Mouse (Mus musculus) thymus, postnatal 36 days (tissue): Measurements from ENCODE around the gene Gm973.
"Not testable (repeated sequence)": the region's sequence is repeated elsewhere in the genome, so short reads cannot be mapped to it uniquely, and the experiment has no call there.

Experiments
- DNase-seq, 2 experiments: peaks; one replicate each; pipeline ENCODE4 v3.0.0; 2022; ENCODE audit warnings: mixed read lengths in 2 of 2

Gm973 gene

GRCm38 (mm10) chr1:59633056-59633455 lies 117.0 kb downstream of the Gm973 start:
- DNase-seq: no peak

- DNase-seq: no peak
These were observed 120.3 kb downstream of the Gm973 start for GRCm38 (mm10) chr1:59636349-59636748.

GRCm38 (mm10) chr1:59638371-59638770 lies 122.3 kb downstream of the Gm973 start:
- DNase-seq: no peak

- DNase-seq: no peak
These were observed 126.4 kb downstream of the Gm973 start for GRCm38 (mm10) chr1:59642488-59642887.

- DNase-seq: not testable (repeated sequence)
These were observed 130.4 kb downstream of the Gm973 start for GRCm38 (mm10) chr1:59646502-59646901.

GRCm38 (mm10) chr1:59651201-59651819 lies 135.2 kb downstream of the Gm973 start:
- DNase-seq: no peak

GRCm38 (mm10) chr1:59653243-59653911 lies 137.3 kb downstream of the Gm973 start:
- DNase-seq: no peak

- no peak for DNase-seq
These were observed 140.4 kb downstream of the Gm973 start for GRCm38 (mm10) chr1:59656244-59657171.

GRCm38 (mm10) chr1:59663456-59664135 lies 147.5 kb downstream of the Gm973 start:
- DNase-seq: no peak

- DNase-seq: no peak
These were observed 152.8 kb downstream of the Gm973 start for GRCm38 (mm10) chr1:59668871-59669270.

- DNase-seq: no peak
These were observed 154.0 kb downstream of the Gm973 start for GRCm38 (mm10) chr1:59669962-59670630.

- peak; percentile 83 to 86 for DNase-seq
These were observed 154.6 kb downstream of the Gm973 start, which contains the start of gene Sumo1 for GRCm38 (mm10) chr1:59670641-59671168. Gene Sumo1, minus strand, starts transcription at chr1:59670834.

- DNase-seq: no peak
These were observed 157.6 kb downstream of the Gm973 start for GRCm38 (mm10) chr1:59673661-59674060.

- peak; percentile 18 to 20 for DNase-seq
These were observed 168.1 kb downstream of the Gm973 start for GRCm38 (mm10) chr1:59683926-59684818.

- peak; percentile 76 to 85 for DNase-seq
These were observed 169.0 kb downstream of the Gm973 start, which contains the start of gene Nop58 for GRCm38 (mm10) chr1:59684819-59685755. Gene Nop58, plus strand, starts transcription at chr1:59684971.
